Mouse (Mus musculus) adrenal gland, adult 8-10 months (tissue): Measurements from ENCODE around the gene Aff2. TPM values are rescaled to one million over a fixed set of nuclear protein-coding genes. Genes with fewer than 3 reads are reported as not detected.

Experiments
- DNase-seq: peaks from one replicate; pipeline ENCODE4 v3.0.0; 2022
- total RNA-seq, 4 experiments: library from RNA; stranded (reverse); gene quantifications; 2 replicates each; pipeline ENCODE4 v1.2.4; 2022

The Aff2 gene
- total RNA-seq, 4 experiments from 2014 or later = 1.8 to 2.4 (median 2.1) TPM

DNA sequence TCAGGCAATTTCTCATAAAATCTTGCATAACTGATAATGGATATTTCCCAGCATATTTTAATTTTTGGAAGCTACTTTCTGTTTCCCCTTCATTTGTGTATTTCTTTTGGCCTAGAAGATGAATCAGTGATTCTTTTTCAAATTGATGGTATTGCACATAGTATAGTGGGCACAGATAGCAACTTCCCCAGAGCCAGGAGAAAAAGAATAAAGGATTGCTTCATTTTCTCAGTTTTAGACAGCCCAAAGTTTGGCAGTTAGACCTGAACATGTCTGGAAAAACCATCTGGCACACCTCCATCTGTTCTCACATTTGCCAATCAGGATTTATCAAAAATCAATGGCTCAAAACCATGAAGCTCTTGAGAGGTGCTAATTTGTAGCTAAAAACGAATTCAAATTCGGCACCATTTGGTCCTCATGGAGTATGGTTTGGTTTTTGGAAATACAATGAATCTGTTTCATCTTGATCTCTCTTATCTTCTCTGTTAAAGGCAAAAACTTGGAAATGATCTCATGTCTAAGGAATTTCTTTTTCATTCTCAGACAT, 441.9 kb downstream of the Aff2 start:
- DNase-seq = no peak

DNA sequence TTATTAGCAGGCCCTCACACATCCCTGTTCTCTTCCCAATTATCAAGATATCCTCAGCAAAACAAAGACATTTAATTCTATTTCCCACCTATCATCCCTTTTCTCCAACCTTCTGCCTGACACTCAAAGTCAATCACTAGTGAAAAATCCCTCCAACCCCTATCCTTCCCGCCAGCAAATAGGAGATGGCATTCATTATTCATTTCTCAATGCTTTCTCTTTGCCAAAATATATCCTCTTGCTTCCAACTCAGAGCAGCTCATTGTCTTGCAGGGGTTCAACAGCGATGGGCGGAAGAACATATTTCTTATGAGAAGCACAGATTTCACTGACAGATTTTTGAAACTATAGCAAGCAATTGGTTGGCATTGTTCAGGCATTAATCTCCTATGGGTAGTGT, 442.4 kb downstream of the Aff2 start:
- no peak for DNase-seq

DNA sequence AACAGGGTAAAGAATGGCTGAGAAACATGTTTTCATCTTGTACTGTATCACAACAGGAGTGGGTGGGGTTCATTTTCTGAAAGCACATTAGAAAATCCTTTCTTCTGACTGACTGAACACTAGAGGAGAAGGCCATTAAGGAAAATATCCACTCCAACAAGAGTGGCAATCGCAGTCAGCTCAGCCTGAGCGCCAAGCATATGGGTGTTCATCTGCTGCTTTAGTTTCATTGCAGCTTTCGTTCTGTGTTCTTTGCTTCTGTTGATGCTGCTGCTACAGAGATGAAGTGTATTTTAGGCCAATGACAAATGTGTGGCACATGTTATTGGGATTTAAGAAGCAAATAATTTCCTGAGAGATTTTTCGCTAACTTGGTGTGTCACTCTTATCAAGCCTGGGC, 451.7 kb downstream of the Aff2 start:
- DNase-seq = no peak

DNA sequence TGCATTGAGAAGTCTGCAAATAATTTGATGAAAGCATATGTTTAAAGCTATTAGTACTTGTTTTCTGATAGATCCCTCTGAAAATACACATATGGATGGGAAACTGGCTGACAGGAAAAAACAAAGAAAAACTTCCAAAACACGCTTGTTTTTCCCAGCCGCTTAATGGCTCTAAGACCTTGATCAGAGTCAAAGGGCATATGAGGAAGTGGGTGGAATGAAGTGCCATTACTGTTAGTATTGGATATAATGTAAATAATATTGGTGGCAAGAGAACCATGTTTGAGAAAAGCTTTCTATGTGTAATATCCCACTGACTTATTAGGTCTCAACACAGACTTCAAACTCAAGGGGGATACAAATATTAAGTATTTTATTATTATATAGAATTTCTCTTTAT, 455.0 kb downstream of the Aff2 start:
- DNase-seq = no peak

DNA sequence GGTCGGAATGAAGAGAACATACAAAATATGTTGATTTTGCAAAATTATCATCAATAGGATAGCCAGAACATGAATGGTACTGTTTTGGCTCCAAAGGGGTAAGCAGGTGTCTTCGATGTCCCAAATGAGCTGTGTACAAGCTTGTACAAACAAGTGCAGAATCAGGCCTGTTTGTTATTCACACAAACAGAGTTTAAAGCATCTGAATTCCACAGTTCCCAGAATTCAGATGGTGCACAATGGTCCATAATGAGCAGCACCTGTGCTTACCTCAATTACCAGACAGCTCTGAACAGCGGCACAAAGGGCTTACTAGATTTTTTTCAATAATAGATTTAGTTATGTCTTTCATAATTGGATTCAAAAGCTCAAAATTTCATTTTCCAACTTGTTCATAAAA, 457.6 kb downstream of the Aff2 start:
- DNase-seq = no peak

DNA sequence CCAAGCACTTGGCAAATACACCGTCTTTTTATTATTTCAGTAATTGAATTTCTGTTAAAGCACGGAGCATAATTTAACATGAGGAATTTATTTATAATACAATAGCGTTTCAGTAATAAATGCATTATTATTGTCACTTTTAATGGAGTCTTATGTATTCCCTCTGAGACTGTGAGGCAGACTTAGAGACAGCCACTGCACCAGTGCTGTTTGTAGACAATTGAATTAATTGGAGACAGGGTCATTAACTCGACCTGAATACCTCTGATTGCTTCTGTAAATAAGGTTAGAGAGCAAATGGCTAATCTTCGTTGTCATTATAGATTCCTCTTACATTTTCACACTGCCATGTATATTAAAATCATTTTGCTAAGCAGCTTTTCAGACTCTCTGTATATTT, 458.1 kb downstream of the Aff2 start:
- DNase-seq = no peak

DNA sequence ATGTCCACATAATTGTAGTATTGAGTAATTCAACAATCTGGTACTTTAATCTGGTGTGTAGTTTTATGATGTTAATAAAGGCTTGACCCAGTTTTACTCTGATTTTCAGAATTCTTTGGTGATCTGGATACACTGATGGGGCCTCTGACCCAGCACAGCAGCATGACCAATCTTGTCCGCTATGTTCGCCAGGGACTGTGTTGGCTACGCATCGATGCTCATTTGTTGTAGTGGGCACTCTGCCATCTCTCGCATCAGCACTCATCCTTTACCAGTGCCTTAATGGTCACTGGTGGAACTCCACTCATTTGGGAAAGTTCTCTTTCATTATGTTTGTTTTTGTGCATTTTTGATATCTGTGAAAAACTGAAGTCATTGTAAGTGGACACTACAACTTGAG, 507.5 kb downstream of the Aff2 start:
- no peak for DNase-seq

DNA sequence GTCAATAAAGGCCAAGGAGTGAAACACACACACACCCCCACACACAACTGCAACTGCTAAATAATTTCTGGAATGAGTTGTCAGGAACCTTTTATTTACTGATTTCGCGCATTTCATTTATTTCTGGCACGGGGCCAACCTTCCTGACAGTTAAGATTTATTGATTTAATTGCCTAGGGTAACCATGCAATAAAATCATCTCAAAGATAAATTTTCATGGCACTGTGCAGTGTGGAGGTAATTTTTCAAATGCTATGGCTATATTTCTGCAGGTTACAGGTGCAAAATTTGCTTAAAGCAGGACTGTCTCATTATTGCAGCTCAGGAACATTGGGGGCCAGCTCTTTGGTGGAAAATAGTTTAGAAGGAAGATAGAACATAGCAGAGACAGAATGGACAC, 531.6 kb downstream of the Aff2 start:
- no peak for DNase-seq
